Mouse (Mus musculus) ES-E14 (cell line): ENCODE data around the gene Stat3.

ENCODE experiments used
- CHD2 ChIP-seq: IDR thresholded peaks from 2 replicates; pipeline ENCODE4 v1.6.1; 2014; ENCODE audit warnings: mild to moderate bottlenecking, low read depth, low read length, inconsistent platforms
- HCFC1 ChIP-seq: IDR thresholded peaks from 2 replicates; pipeline ENCODE4 v1.6.1; 2012; ENCODE audit warnings: low read length, inconsistent platforms, borderline replicate concordance; ENCODE audit not compliant: insufficient read depth
- MAFK ChIP-seq: IDR thresholded peaks from 2 replicates; pipeline ENCODE4 v1.6.1; 2014; ENCODE audit warnings: mild to moderate bottlenecking, low read depth, low read length, inconsistent platforms; ENCODE audit not compliant: insufficient read depth
- ZC3H11A ChIP-seq: IDR thresholded peaks from 2 replicates; pipeline ENCODE4 v1.6.1; 2012; ENCODE audit warnings: low read depth, mild to moderate bottlenecking, inconsistent platforms, low read length, borderline replicate concordance
- ZNF384 ChIP-seq: IDR thresholded peaks from 2 replicates; pipeline ENCODE4 v1.6.1; 2012; ENCODE audit warnings: low read depth, low read length, inconsistent platforms

- TF ChIP-seq ZNF384 (no peak), MAFK (no peak), CHD2 (no peak), ZC3H11A (no peak), HCFC1 (no peak)
Observed at GRCm38 (mm10) chr11:100973245-100973644, 33.9 kb upstream of the Stat3 start.
